8 mouse cellular contexts compared by ENCODE assay signal in genomic region chr15:71375775-71376174, GRCm38 (mm10).
DNase-seq lines count a peak whose midpoint lies in the region; ATAC-seq lines count a peak whose summit lies in the region.

No protein-coding gene starts in this region.

- no peak overlapping the region for H3K4me2 ChIP-seq in hindbrain, embryonic 13.5 days
- H3K4me2 ChIP-seq in limb, embryonic 13.5 days (replicated peaks) = no peak overlapping the region

- no peak overlapping the region for H3K9ac ChIP-seq in hindbrain, embryonic 13.5 days
- H3K9ac ChIP-seq in limb, embryonic 13.5 days = no peak overlapping the region

- H3K36me3 ChIP-seq in hindbrain, embryonic 13.5 days = no peaks in the 10 kb centered on the region
- no peaks in the 10 kb centered on the region for H3K36me3 ChIP-seq in limb, embryonic 13.5 days

- ATAC-seq in hindbrain, embryonic 13.5 days (ENCODE audit: low FRiP score) = peak; percentile 61; the same call in 1 of the 2 replicates
- ATAC-seq in limb, embryonic 13.5 days (ENCODE audit: low FRiP score, low read depth) = peak; percentile 72
- ATAC-seq in CD4-positive, CD25-positive, alpha-beta regulatory T cell, adult 4 months = no peak

- H3K9me3 ChIP-seq in hindbrain, embryonic 13.5 days = no peaks in the 10 kb centered on the region
- H3K9me3 ChIP-seq in limb, embryonic 13.5 days = no peaks in the 10 kb centered on the region

- no peak overlapping the region for H3K4me3 ChIP-seq in hindbrain, embryonic 13.5 days
- no peak overlapping the region for H3K4me3 ChIP-seq in limb, embryonic 13.5 days

- peak; percentile 45 for DNase-seq in 416B (ENCODE audit: low read depth)
- DNase-seq in adrenal gland, adult 2 months = peak; percentile 16
- DNase-seq in embryo, embryonic 9.5 days (ENCODE audit: extremely low spot score) = peak; percentile 5
- DNase-seq in urinary bladder, postnatal 4 days (ENCODE audit: low spot score in 2 of 2) = no peak
- DNase-seq in urinary bladder, postnatal 10 days (ENCODE audit: low spot score) = no peak

- whole genome bisulfite sequencing in hindbrain, embryonic 13.5 days = 38% methylated on average over 3 of the region's 3 CpGs
- WGBS in limb, embryonic 13.5 days = 40% methylated on average over 3 of the region's 3 CpGs

- H3K27ac ChIP-seq in hindbrain, embryonic 13.5 days = no peak overlapping the region
- no peak overlapping the region for H3K27ac ChIP-seq in limb, embryonic 13.5 days

- no peaks in the 10 kb centered on the region for H3K4me1 ChIP-seq in hindbrain, embryonic 13.5 days (replicated peaks)
- no peaks in the 10 kb centered on the region for H3K4me1 ChIP-seq in limb, embryonic 13.5 days

- no peaks in the 10 kb centered on the region for H3K27me3 ChIP-seq in hindbrain, embryonic 13.5 days
- H3K27me3 ChIP-seq in limb, embryonic 13.5 days = no peaks in the 10 kb centered on the region

Comparison
In these comparisons a context has a peak if more than half of its experiments do, and no peak if none do; other contexts are left out.
1. DNase-seq: peak in 416B (single experiment), adrenal gland, adult 2 months (single experiment) and embryo, embryonic 9.5 days (single experiment); none in urinary bladder, postnatal 4 days (0 of 2) and urinary bladder, postnatal 10 days (single experiment).